In the genomic region with DNA sequence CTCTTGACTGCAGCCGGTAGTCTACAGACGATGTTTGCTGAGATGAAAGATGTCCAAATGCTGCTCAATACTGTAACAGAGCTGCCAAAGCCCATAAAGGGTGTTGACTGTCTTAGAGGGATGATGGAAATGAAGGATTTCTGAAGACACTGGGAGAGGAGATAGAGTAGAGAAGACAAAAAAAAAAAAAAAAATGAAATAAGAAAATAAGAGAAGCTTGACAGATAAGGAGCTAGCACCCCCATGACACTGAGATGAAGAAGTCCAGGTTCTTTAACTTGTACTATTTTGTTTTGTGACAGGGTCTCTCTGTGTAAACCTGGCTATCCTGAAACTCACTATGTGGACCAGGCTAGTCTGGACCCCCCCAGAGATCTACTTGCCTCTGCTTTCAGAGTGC, we compare ENCODE assay signal across 8 mouse cellular contexts. TPM values are rescaled to one million over a fixed set of nuclear protein-coding genes. Genes with fewer than 3 reads are reported as not detected.
DNase-seq lines count a peak whose midpoint lies in the region; ATAC-seq and TF ChIP-seq lines count a peak whose summit lies in the region.

No protein-coding gene starts in this region.

- no peak for TF ChIP-seq CTCF in testis, adult 2 months (IDR thresholded peaks at IDR 0.05; ENCODE audit: control insufficient read depth, insufficient read depth, insufficient replicate concordance, low read depth, low read length)
- no peak for TF ChIP-seq CTCF in stomach, postnatal 0 days (IDR thresholded peaks at IDR 0.05; ENCODE audit: low read depth)

- H3K9ac ChIP-seq in heart, embryonic 11.5 days (ENCODE audit: low read depth, low read length) = no peak overlapping the region; the same call in 1 of the 2 replicates
- no peak overlapping the region for H3K9ac ChIP-seq in limb, embryonic 15.5 days
- H3K9ac ChIP-seq in stomach, postnatal 0 days (ENCODE audit: low read length) = no peak overlapping the region

- H3K4me3 ChIP-seq in heart, embryonic 11.5 days (ENCODE audit: low read depth, low read length) = no peak overlapping the region
- H3K4me3 ChIP-seq in testis, adult 2 months (ENCODE audit: control insufficient read depth, low read depth, low read length) = peak overlapping the region; percentile 91; the same call in 1 of the 2 replicates
- peak overlapping the region; percentile 70 for H3K4me3 ChIP-seq in limb, embryonic 15.5 days
- peak overlapping the region; percentile 72; the same call in 1 of the 2 replicates for H3K4me3 ChIP-seq in stomach, postnatal 0 days (ENCODE audit: low read depth, low read length)

- TF ChIP-seq POLR2A in testis, adult 2 months (IDR thresholded peaks at IDR 0.05; ENCODE audit: control insufficient read depth, low read depth, low read length) = no peak

- no peaks in the 10 kb centered on the region for H3K4me1 ChIP-seq in heart, embryonic 11.5 days (ENCODE audit: control insufficient read depth, insufficient read depth, low read length)
- no peaks in the 10 kb centered on the region; the same call in 1 of the 2 replicates for H3K4me1 ChIP-seq in testis, adult 2 months (ENCODE audit: control insufficient read depth, insufficient read depth, low read length)
- peaks cover 17% of the 10 kb centered on the region for H3K4me1 ChIP-seq in limb, embryonic 15.5 days
- H3K4me1 ChIP-seq in stomach, postnatal 0 days (replicated peaks; ENCODE audit: control insufficient read depth, insufficient read depth) = no peaks in the 10 kb centered on the region

- ATAC-seq in heart, embryonic 11.5 days (replicated peaks; ENCODE audit: insufficient number of reproducible peaks, low FRiP score, low TSS enrichment) = no peak
- no peak for ATAC-seq in limb, embryonic 15.5 days (ENCODE audit: insufficient number of reproducible peaks, low FRiP score, low TSS enrichment, low read depth)
- ATAC-seq in stomach, postnatal 0 days (ENCODE audit: low FRiP score, low TSS enrichment) = no peak

- 44% methylated on average over 2 of the region's 2 CpGs for WGBS in heart, embryonic 11.5 days (ENCODE audit: insufficient replicate concordance)
- WGBS in limb, embryonic 15.5 days = 21% methylated on average over 2 of the region's 2 CpGs
- WGBS in stomach, postnatal 0 days = 18% methylated on average over 2 of the region's 2 CpGs

- peak overlapping the region; percentile 80 for H3K4me2 ChIP-seq in heart, embryonic 11.5 days
- H3K4me2 ChIP-seq in limb, embryonic 15.5 days = peak overlapping the region; percentile 78; the same call in 1 of the 2 replicates
- H3K4me2 ChIP-seq in stomach, postnatal 0 days (replicated peaks; ENCODE audit: low read depth) = peak overlapping the region; percentile 97

- TF ChIP-seq EP300 in stomach, postnatal 0 days (optimal IDR thresholded peaks at IDR 0.05) = no peak

- no peak for DNase-seq in heart, postnatal 10 days
- no peak for DNase-seq in testis, postnatal 14 days (ENCODE audit: low spot score)
- no peak for DNase-seq in stomach, postnatal 0 days (ENCODE audit: low spot score)
- DNase-seq in thymus, postnatal 36 days = no peak
- no peak for DNase-seq in gastrocnemius, postnatal 25 days

- no peaks in the 10 kb centered on the region for H3K36me3 ChIP-seq in heart, embryonic 11.5 days (ENCODE audit: control insufficient read depth, insufficient read depth, low read length)
- no peaks in the 10 kb centered on the region; the same call in 1 of the 2 replicates for H3K36me3 ChIP-seq in testis, adult 2 months (ENCODE audit: control insufficient read depth, insufficient read depth, low read length)
- no peaks in the 10 kb centered on the region for H3K36me3 ChIP-seq in limb, embryonic 15.5 days
- H3K36me3 ChIP-seq in stomach, postnatal 0 days (ENCODE audit: control insufficient read depth, insufficient read depth, low read length) = no peaks in the 10 kb centered on the region

- intact Hi-C loops in heart, postnatal 10 days (cut with DNase I) = loop anchor here (5.0 kb wide), 1 partner anchor 61 kb away; no protein-coding TSS in a partner anchor

- H3K27ac ChIP-seq in heart, embryonic 11.5 days (ENCODE audit: low read depth, low read length) = no peak overlapping the region
- H3K27ac ChIP-seq in testis, adult 2 months (ENCODE audit: control insufficient read depth, insufficient read depth, low read depth, low read length) = no peak overlapping the region
- no peak overlapping the region for H3K27ac ChIP-seq in limb, embryonic 15.5 days
- H3K27ac ChIP-seq in stomach, postnatal 0 days (replicated peaks) = no peak overlapping the region

- no peaks in the 10 kb centered on the region for H3K9me3 ChIP-seq in heart, embryonic 11.5 days (replicated peaks; ENCODE audit: control insufficient read depth, low read length)
- H3K9me3 ChIP-seq in limb, embryonic 15.5 days = no peaks in the 10 kb centered on the region
- no peaks in the 10 kb centered on the region for H3K9me3 ChIP-seq in stomach, postnatal 0 days (ENCODE audit: control insufficient read depth, low read length)

- H3K27me3 ChIP-seq in heart, embryonic 11.5 days (ENCODE audit: control insufficient read depth, insufficient read depth, low read length) = peaks cover 5% of the 10 kb centered on the region; the same call in 1 of the 2 replicates
- no peaks in the 10 kb centered on the region for H3K27me3 ChIP-seq in testis, adult 2 months (ENCODE audit: control insufficient read depth, insufficient read depth, low read length)
- H3K27me3 ChIP-seq in limb, embryonic 15.5 days = peaks cover 2% of the 10 kb centered on the region; the same call in 1 of the 2 replicates
- H3K27me3 ChIP-seq in stomach, postnatal 0 days (ENCODE audit: control insufficient read depth, insufficient read depth, low read length) = no peaks in the 10 kb centered on the region

RNA-seq across cellular contexts. Expression of a gene that starts 1.1 kb away (rescaled TPM):
- 2.9 and 6.6 TPM in 2 replicates for polyA plus RNA-seq in heart, embryonic 11.5 days (2014; fragmentation: Nextera tagmentation; extraction: Ambion mirVana)
- 10 to 100 TPM; 13.2 to 13.7 TPM for total RNA-seq in heart, postnatal 10 days (2021)
- 14.9 and 16.2 TPM in 2 replicates for polyA plus RNA-seq in testis, adult 2 months (2012; rRNA removed)
- polyA plus RNA-seq in limb, embryonic 15.5 days (2015; fragmentation: Nextera tagmentation; extraction: Ambion mirVana) = 5.4 and 6.1 TPM in 2 replicates
- polyA plus RNA-seq in stomach, postnatal 0 days (2015; fragmentation: Nextera tagmentation; extraction: Ambion mirVana) = 3.1 and 4.3 TPM in 2 replicates
- total RNA-seq in gastrocnemius, postnatal 25 days (2021) = 1 to 10 TPM; 4.7 to 5.5 TPM

RNA-seq across cellular contexts. Expression of a gene that starts 1.5 kb away (rescaled TPM):
- polyA plus RNA-seq in heart, embryonic 11.5 days (2014; fragmentation: Nextera tagmentation; extraction: Ambion mirVana) = 21.5 and 22.3 TPM in 2 replicates
- total RNA-seq in heart, postnatal 10 days (2021) = 10 to 100 TPM; 13.4 to 16.5 TPM
- 78.2 and 91.9 TPM in 2 replicates for polyA plus RNA-seq in testis, adult 2 months (2012; rRNA removed)
- 26.4 and 27.4 TPM in 2 replicates for polyA plus RNA-seq in limb, embryonic 15.5 days (2015; fragmentation: Nextera tagmentation; extraction: Ambion mirVana)
- 12.2 and 16.9 TPM in 2 replicates for polyA plus RNA-seq in stomach, postnatal 0 days (2015; fragmentation: Nextera tagmentation; extraction: Ambion mirVana)
- 10 to 100 TPM; 11.1 to 11.3 TPM for total RNA-seq in gastrocnemius, postnatal 25 days (2021)

RNA-seq across cellular contexts. Expression of a gene that starts 58.0 kb away (rescaled TPM):
- polyA plus RNA-seq in heart, embryonic 11.5 days (2014; fragmentation: Nextera tagmentation; extraction: Ambion mirVana) = 1,564 and 1,695 TPM in 2 replicates
- 1,000 to 10,000 TPM; 3,766 to 3,984 TPM for total RNA-seq in heart, postnatal 10 days (2021)
- polyA plus RNA-seq in testis, adult 2 months (2012; rRNA removed) = 34.6 and 39.0 TPM in 2 replicates
- 460 and 537 TPM in 2 replicates for polyA plus RNA-seq in limb, embryonic 15.5 days (2015; fragmentation: Nextera tagmentation; extraction: Ambion mirVana)
- 315 and 344 TPM in 2 replicates for polyA plus RNA-seq in stomach, postnatal 0 days (2015; fragmentation: Nextera tagmentation; extraction: Ambion mirVana)
- total RNA-seq in gastrocnemius, postnatal 25 days (2021) = 1,000 to 10,000 TPM; 2,973 to 3,130 TPM
